Mouse (Mus musculus) forebrain, embryonic 16.5 days (tissue): ENCODE measurements at regions not wholly inside any gene's neighbourhood (a gene's known extent, or its start where the extent isn't known, plus 50 kb on each side); places are given as distances from the start of the nearest gene placed in this dataset.

Source experiments
- ATAC-seq: fragments of 200-750 bp; cut with Nextera tagmentation; 2 replicates; pipeline ENCODE4 v1.8.0; 2017; ENCODE audit warnings: mild to moderate bottlenecking, moderate library complexity
- H3K27ac ChIP-seq: fragments of 300-500 bp; sonication (generic); 2 replicates; pipeline ENCODE4 v1.5.1; 2014; ENCODE audit warnings: low read length, control low read depth
- H3K27me3 ChIP-seq: fragments of 300-500 bp; sonication (generic); replicated peaks from 2 replicates; pipeline ENCODE4 v1.6.1; 2014; ENCODE audit warnings: low read length; ENCODE audit not compliant: control insufficient read depth, insufficient read depth
- H3K36me3 ChIP-seq: fragments of 300-500 bp; sonication (generic); 2 replicates; pipeline ENCODE4 v1.6.1; 2014; ENCODE audit not compliant: control insufficient read depth, insufficient read depth
- H3K4me1 ChIP-seq: fragments of 300-500 bp; sonication (generic); replicated peaks from 2 replicates; pipeline ENCODE4 v1.6.1; 2014; ENCODE audit warnings: low read length; ENCODE audit not compliant: control insufficient read depth, insufficient read depth
- H3K4me2 ChIP-seq: fragments of 300-500 bp; sonication (generic); 2 replicates; pipeline ENCODE4 v1.6.1; 2014; ENCODE audit warnings: mild to moderate bottlenecking, low read length, control low read depth
- H3K4me3 ChIP-seq: fragments of 300-500 bp; sonication (generic); replicated peaks from 2 replicates; pipeline ENCODE4 v1.5.1; 2014; ENCODE audit warnings: mild to moderate bottlenecking, low read length, control low read depth
- H3K9ac ChIP-seq: fragments of 300-500 bp; sonication (generic); replicated peaks from 2 replicates; pipeline ENCODE4 v1.6.1; 2014; ENCODE audit warnings: low read depth, low read length, control low read depth
- H3K9me3 ChIP-seq: fragments of 300-500 bp; sonication (generic); 2 replicates; pipeline ENCODE4 v1.6.1; 2016; ENCODE audit warnings: low read length; ENCODE audit not compliant: control insufficient read depth
- WGBS: fragments of 180-500 bp; shearing (Covaris S2); extraction: QIAGEN DNeasy Blood & Tissue Kit; methylation state at CpG from one replicate; pipeline ENCODE4 v1.1.7; 2014; 5-methylcytosine and 5-hydroxymethylcytosine counted together

DNA sequence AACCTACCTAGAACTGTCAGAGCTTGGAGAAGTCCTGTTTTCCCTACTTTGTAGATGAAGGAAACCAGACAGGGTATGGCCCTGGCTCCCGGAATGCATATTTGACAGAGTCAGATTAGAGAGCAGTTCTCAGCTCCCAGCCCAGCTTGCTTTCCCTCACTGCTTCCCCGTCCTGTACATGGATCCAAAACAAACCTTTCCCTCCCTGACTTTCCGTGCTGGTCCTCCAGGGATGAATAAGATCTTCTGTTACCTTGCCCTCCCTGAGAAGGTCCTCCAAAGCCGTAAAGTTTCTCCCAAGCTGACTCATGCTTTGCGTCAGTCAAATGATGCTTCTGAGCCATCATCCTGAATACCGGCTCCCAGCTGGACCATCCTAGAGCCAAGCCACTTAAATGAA, 160.2 kb upstream of the Jmjd1c start:
- Histone ChIP-seq H3K27me3 (no peaks in the 10 kb centered on the region), H3K9ac (no peak overlapping the region), H3K4me3 (no peak overlapping the region), H3K27ac (no peak overlapping the region), H3K4me2 (no peak overlapping the region), H3K36me3 (no peaks in the 10 kb centered on the region), H3K4me1 (0 out of 2 replicates have a peak, but pooled peaks cover 3% of the 10 kb centered on the region), H3K9me3 (no peaks in the 10 kb centered on the region)
- no peak for ATAC-seq
- 77% methylated on average over 6 of the region's 6 CpGs for WGBS

DNA sequence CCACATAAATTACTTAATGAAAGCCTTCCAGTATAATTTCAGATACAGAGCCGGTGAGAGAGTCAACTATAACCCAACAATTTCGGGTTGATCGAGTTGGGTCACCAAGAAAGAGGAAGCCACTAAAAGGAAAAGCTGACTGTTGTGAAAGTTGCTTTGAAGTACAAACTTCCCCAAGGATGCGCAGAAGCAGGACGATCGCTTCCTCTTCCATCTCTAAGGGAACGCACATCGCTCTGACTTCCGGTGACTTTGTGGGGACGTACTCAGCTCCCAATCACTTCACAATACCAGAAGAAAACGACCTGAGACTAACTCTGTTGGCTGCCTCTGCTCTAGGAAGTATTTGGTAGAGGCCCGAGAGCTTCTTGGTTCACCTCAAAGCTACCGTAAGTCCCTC, 158.8 kb upstream of the Jmjd1c start:
- 85% methylated on average over 13 of the region's 13 CpGs for WGBS
- ATAC-seq = no peak
- H3K27ac ChIP-seq = no peak overlapping the region
- no peaks in the 10 kb centered on the region for H3K36me3 ChIP-seq
- H3K4me2 ChIP-seq = no peak overlapping the region
- H3K9ac ChIP-seq = no peak overlapping the region
- H3K27me3 ChIP-seq = no peaks in the 10 kb centered on the region
- no peak overlapping the region for H3K4me3 ChIP-seq
- H3K4me1 ChIP-seq = 0 out of 2 replicates have a peak, but pooled peaks cover 3% of the 10 kb centered on the region
- H3K9me3 ChIP-seq = no peaks in the 10 kb centered on the region

DNA sequence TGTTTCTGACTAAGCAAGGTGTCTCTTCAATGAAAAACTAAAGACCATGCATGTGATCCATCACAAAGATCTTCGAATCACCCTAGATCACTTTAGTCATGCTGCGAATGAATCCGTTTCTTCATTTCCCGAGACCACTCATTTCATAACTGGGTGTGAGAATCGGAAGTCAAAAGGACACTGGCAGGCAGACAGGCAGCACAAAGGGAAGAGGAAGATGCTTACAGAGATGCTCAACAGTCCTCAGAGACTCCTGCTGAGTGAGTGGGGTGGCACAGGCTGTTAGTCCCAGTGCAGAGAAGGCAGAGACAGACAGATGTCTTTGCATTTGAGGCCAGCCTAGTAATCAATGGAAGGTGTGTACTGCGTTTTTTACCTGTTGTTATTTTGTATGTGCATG, 155.6 kb upstream of the Jmjd1c start:
- 86% methylated on average over 6 of the region's 6 CpGs for WGBS
- no peak overlapping the region for H3K27ac ChIP-seq
- ATAC-seq = no peak

DNA sequence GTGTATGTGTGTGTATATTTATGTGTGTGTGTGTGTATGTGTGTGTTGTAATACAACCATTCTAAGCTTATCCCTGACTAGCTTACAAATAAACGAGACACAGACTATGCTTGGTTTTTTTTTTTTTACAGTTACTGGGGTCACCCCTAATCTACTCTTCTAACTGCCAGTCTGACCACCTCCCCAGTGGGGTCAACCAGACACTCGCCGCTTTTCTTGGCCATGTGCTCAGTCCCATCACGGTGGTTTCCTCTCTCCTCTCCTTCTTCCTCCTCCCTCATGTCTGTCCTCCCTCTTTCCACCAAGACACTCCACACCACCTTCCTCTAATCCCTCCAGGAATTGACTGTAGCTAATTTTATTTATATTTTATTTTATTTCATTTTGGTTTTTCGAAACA, 155.0 kb upstream of the Jmjd1c start:
- no peak overlapping the region for H3K4me2 ChIP-seq
- H3K9me3 ChIP-seq = no peaks in the 10 kb centered on the region
- 0 out of 2 replicates have a peak, but pooled peaks cover 5% of the 10 kb centered on the region for H3K4me1 ChIP-seq
- H3K27me3 ChIP-seq = no peaks in the 10 kb centered on the region
- no peak overlapping the region for H3K9ac ChIP-seq
- no peaks in the 10 kb centered on the region for H3K36me3 ChIP-seq
- no peak for ATAC-seq
- WGBS = 85% methylated on average over 5 of the region's 5 CpGs
- H3K27ac ChIP-seq = no peak overlapping the region
- no peak overlapping the region for H3K4me3 ChIP-seq

More for the DNA sequence above, 155.6 kb upstream of the Jmjd1c start:
- no peak overlapping the region for H3K4me3 ChIP-seq
- H3K4me2 ChIP-seq = no peak overlapping the region
- H3K4me1 ChIP-seq = 0 out of 2 replicates have a peak, but pooled peaks cover 5% of the 10 kb centered on the region
- H3K9me3 ChIP-seq = no peaks in the 10 kb centered on the region
- no peak overlapping the region for H3K9ac ChIP-seq
- H3K36me3 ChIP-seq = no peaks in the 10 kb centered on the region
- H3K27me3 ChIP-seq = no peaks in the 10 kb centered on the region

DNA sequence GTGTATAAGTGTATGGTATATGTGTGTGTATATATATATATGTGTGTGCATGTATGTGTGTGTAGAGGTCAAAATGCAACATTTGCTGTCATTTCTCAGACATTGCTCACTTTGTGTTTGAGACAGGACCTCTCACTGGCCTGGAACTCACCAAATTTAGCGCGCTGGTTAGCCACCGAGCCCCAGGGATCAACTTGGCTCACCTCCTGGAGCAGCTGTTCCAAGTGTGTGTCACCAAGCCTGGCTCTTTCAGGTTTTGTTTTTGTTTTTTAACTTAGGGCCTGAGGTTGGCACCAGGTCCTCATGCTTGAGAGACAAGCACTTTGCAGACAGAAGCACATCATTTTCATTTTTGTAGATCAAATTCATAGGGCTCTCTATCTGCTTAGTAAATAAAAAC, 154.0 kb upstream of the Jmjd1c start:
- Histone ChIP-seq H3K4me3 (no peak overlapping the region), H3K36me3 (no peaks in the 10 kb centered on the region), H3K4me1 (0 out of 2 replicates have a peak, but pooled peaks cover 5% of the 10 kb centered on the region), H3K27me3 (no peaks in the 10 kb centered on the region), H3K4me2 (no peak overlapping the region), H3K27ac (no peak overlapping the region), H3K9me3 (no peaks in the 10 kb centered on the region), H3K9ac (no peak overlapping the region)
- 56% methylated on average over 3 of the region's 3 CpGs for WGBS
- ATAC-seq = no peak

DNA sequence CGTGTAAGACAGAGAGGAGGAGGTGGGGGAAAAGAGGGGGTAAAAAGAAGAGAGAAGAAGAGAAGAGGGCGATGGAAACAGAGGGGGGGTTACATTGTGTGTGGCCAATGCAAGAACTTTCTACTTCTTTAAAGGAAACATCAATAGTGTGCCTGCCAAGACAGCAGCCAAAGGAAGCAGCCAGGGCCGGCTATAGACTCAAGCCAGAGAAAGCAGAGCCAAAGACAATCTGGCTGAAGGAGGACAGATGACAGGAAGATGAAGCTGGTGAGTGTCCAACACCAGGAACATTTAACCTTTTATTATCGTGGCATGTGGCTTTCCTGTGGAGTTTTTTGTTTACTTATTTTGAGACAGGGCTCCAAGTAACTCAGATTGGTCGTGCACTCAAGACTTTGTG, 152.1 kb upstream of the Jmjd1c start:
- H3K9ac ChIP-seq = no peak overlapping the region
- no peak overlapping the region for H3K4me2 ChIP-seq
- H3K27ac ChIP-seq = no peak overlapping the region
- no peaks in the 10 kb centered on the region for H3K9me3 ChIP-seq
- H3K36me3 ChIP-seq = no peaks in the 10 kb centered on the region
- H3K4me3 ChIP-seq = no peak overlapping the region
- WGBS = 47% methylated on average over 5 of the region's 5 CpGs
- 0 out of 2 replicates have a peak, but pooled peaks cover 2% of the 10 kb centered on the region for H3K4me1 ChIP-seq
- ATAC-seq = no peak
- no peaks in the 10 kb centered on the region for H3K27me3 ChIP-seq

DNA sequence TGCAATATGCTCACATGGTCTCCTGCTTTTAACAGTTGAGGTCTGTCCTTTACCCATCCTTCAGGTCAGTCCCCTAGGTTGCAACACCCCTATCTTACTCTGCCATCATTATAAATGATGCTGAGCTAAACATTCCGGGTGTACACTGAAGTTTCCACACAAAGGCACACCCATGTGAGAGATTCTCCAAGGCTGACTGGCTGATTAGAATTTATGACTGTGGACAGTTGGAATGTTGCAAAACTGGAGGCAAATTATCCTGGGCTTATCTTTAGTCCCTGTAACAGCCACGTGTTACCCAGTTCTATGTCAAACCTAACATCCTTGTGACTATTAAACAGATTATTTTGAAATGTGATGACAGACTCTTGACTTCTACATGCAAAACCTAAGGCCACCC, 149.8 kb upstream of the Jmjd1c start:
- H3K4me3 ChIP-seq = no peak overlapping the region
- H3K4me1 ChIP-seq = 0 out of 2 replicates have a peak, but pooled peaks cover 2% of the 10 kb centered on the region
- no peak overlapping the region for H3K27ac ChIP-seq
- H3K27me3 ChIP-seq = no peaks in the 10 kb centered on the region
- H3K9me3 ChIP-seq = no peaks in the 10 kb centered on the region
- no peak for ATAC-seq
- 90% methylated on average over 2 of the region's 2 CpGs for WGBS
- no peaks in the 10 kb centered on the region for H3K36me3 ChIP-seq
- H3K4me2 ChIP-seq = no peak overlapping the region
- H3K9ac ChIP-seq = no peak overlapping the region

DNA sequence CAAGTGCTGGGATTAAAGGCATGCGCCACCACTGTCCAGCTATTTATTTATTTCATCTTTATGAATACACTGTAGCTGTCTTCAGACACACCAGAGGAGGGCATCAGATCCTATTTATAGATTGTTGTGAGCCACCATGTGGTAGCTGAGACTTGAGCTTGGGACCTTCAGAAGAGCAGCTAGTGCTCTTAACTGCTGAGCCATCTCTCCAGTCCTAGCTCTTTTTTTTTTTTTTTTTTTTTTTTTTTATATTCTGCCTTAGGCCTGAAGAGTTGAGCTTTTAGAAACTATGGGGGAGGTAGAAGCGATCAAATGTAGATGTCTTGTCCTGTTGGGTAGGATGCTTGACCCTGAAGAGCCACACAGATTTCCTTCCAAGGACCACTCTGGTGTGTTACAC, 147.6 kb upstream of the Jmjd1c start:
- no peaks in the 10 kb centered on the region for H3K27me3 ChIP-seq
- no peaks in the 10 kb centered on the region for H3K9me3 ChIP-seq
- H3K36me3 ChIP-seq = no peaks in the 10 kb centered on the region
- H3K4me1 ChIP-seq = 0 out of 2 replicates have a peak, but pooled peaks cover 2% of the 10 kb centered on the region
- 96% methylated on average over 2 of the region's 2 CpGs for WGBS
- no peak overlapping the region for H3K4me3 ChIP-seq
- no peak overlapping the region for H3K27ac ChIP-seq
- H3K9ac ChIP-seq = no peak overlapping the region
- no peak overlapping the region for H3K4me2 ChIP-seq
- no peak for ATAC-seq

DNA sequence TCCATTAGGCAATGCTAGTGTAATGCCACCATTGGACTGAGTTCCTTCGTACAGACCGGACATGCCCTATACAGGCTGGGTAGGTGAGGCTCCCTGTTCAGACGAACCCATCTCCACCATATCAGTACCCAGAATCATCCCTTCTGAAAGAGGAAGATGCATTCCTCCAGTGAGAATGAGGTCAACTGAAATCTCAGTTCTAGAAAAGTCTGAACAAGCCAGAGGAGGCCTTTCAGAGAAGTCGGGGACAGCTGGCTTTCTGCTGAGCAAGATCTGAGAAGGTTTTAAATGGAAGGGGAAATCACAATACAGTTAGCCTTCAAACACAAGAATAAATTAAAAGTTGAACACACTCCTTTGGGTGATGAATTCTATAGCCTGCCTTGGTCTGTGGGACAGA, 145.5 kb upstream of the Jmjd1c start:
- no peak for ATAC-seq
- Histone ChIP-seq H3K4me1 (no peaks in the 10 kb centered on the region), H3K27ac (no peak overlapping the region), H3K36me3 (no peaks in the 10 kb centered on the region), H3K9ac (no peak overlapping the region), H3K4me3 (no peak overlapping the region), H3K9me3 (no peaks in the 10 kb centered on the region), H3K4me2 (no peak overlapping the region), H3K27me3 (no peaks in the 10 kb centered on the region)
- WGBS = 88% methylated on average over 4 of the region's 4 CpGs

DNA sequence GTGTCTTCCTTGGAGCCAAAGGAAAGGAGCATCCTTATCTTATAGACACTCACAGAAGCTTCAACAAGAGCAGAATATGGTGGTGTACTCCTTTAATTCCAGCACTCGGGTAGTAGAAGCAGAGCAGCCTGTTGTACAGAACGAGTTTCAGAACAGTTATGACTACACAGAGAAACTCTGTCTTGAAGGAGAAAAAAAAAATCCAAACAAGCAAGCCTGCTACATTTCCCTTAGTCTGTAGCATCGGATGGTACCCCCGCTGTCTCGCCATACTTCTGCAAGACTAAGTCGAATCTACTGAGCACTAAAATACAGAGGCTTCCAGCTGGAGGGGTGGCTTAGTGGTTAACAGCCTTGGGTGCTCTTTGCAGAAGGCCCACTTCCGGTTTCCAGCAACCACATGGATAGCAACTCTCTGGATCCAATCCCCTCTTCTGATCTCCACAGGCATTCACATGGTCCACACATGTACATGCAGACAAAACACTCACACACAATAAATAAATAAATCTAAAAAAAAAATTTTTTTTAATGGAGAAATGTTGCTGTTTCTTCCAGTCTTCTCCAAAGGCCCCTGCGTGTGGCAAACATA, 144.6 kb upstream of the Jmjd1c start:
- Histone ChIP-seq H3K4me2 (no peak overlapping the region), H3K4me3 (no peak overlapping the region), H3K27me3 (no peaks in the 10 kb centered on the region), H3K9me3 (no peaks in the 10 kb centered on the region), H3K9ac (no peak overlapping the region), H3K4me1 (no peaks in the 10 kb centered on the region), H3K27ac (no peak overlapping the region), H3K36me3 (no peaks in the 10 kb centered on the region)
- WGBS = 89% methylated on average over 8 of the region's 8 CpGs
- no peak for ATAC-seq
